Mouse (Mus musculus) T-helper 17 cell (primary cell): ENCODE results near the gene Sesn2.

ENCODE experiments used
- in situ Hi-C, 2 experiments: fragments of 300-600 bp; cut with MboI, MseI; formaldehyde crosslinking; loops; 1 replicate in 1 of 2; 2 replicates in 1 of 2; pipeline ENCODE4 v1.15.1; 2025; ENCODE audit warnings: high pct_unique_total_duplicates in 2 of 2

Sesn2 gene

DNA sequence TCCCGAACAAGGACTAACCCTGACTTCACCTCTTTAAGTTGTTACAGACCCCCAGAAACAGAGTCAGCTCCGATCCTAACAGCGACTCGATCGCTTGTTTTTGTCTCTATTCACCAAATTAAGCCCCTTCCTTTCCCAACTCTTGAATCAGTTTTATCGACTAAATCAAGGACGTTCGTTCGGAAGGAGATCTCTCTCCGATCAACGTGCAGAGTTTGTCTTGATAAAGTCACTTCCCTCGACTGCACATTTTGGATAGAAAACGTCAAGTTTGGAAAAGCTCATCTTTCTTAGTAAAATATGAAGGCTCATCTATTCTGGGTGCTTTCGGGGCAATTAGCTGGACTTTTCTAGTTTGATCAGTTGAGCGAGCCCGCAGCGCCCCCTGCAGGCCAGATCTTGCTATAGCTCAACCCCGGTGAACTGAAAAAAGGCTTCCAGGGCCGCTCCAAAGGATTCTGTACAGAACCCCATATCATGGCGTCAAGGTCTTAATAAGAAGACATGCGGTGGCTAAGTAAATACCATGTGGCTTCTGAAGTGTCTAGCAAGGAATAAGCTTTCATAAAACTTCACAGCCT lies 4.3 kb upstream of the Sesn2 start:
- in situ Hi-C loops = loop anchor here (5.0 to 25.0 kb wide), 4 partner anchors 52 to 1577 kb away; partner anchors contain the start of genes Matn1 (in 1 of the 2), Med18 (in 1 of the 2) and Phactr4 (in 1 of the 2)

DNA sequence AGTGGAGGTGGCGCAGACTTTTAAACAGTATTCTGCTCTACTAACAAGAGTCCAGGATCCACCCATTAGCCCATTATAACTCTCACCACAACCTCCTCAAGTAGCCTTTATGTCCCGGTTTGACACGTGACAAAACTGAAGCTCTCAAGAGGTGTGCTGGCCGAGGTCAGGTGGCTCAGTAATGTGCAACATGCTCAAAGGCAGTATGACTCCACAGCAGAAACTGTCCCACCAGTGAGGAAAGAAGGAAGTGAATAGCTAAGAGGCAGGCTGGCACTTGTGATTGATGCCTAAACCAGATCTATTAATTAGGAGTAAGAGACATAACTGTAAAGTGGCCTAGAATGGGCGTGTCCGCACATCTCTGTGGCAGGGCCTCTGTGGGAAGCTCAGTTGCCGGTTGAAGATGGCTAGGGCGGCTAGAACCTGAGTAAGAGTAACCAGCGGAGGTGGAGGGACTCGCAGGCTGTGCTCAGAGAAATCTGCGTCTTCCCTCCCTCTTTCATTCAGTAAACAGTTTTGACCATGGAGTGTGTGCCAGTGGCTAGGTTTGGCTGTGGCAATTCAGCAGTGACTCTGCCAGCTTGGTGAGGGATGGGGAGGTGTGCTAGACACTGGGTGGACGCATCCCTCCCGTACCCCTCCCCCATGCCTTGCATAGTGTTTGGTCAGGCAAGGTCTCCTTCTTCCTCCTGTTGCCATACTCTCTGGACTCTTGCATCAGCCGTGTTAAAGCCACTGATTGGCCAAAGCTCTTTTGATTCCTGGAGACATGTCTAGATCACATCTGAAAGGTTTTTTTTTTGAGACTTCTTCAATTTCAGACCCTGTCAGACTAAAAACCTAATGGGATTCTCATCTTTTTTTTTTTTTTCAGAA lies 3.3 kb upstream of the Sesn2 start:
- in situ Hi-C loops = loop anchor here (5.0 to 25.0 kb wide), 4 partner anchors 51 to 1576 kb away; partner anchors contain the start of genes Matn1 (in 1 of the 2), Med18 (in 1 of the 2) and Phactr4 (in 1 of the 2)

GRCm38 (mm10) chr4:132512080-132512479 lies 1.8 kb upstream of the Sesn2 start:
- in situ Hi-C loops = loop anchor here (5.0 to 25.0 kb wide), 4 partner anchors 50 to 1575 kb away; partner anchors contain the start of genes Matn1 (in 1 of the 2), Med18 (in 1 of the 2) and Phactr4 (in 1 of the 2)

GRCm38 (mm10) chr4:132509621-132510296 lies 542 bp downstream of the Sesn2 start:
- in situ Hi-C loops = loop anchor here (5.0 to 25.0 kb wide), 4 partner anchors 47 to 1572 kb away; partner anchors contain the start of genes Matn1 (in 1 of the 2), Med18 (in 1 of the 2) and Phactr4 (in 1 of the 2)

- in situ Hi-C loops = loop anchor here in 1 of 2 experiments (25.0 kb wide), 1 partner anchor 1570 kb away; the partner anchor contains the start of gene Matn1
These were observed 3.1 kb downstream of the Sesn2 start for GRCm38 (mm10) chr4:132507210-132507609.

DNA sequence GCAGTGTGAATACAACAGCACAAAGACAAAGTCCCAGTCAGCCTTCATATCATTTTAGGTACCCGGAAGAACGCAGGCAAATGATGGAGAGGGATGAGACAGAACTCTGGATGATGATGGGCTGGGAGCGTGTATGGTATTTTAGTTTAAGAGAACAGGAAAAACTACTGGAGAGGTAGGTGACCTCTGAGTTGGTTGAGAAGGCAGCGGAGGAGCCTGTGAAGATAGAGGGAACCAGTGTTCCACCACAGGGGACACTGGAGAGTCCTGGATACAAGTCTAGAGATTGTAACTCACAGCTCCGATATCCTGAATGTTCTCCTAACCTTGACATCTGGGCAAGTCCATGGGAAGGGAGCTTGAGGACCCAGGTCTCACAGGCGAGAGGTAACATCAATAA lies 4.1 kb downstream of the Sesn2 start:
- in situ Hi-C loops = loop anchor here in 1 of 2 experiments (25.0 kb wide), 1 partner anchor 1569 kb away; the partner anchor contains the start of gene Matn1

GRCm38 (mm10) chr4:132505800-132506199 lies 4.5 kb downstream of the Sesn2 start:
- in situ Hi-C loops = loop anchor here in 1 of 2 experiments (25.0 kb wide), 1 partner anchor 1568 kb away; the partner anchor contains the start of gene Matn1

DNA sequence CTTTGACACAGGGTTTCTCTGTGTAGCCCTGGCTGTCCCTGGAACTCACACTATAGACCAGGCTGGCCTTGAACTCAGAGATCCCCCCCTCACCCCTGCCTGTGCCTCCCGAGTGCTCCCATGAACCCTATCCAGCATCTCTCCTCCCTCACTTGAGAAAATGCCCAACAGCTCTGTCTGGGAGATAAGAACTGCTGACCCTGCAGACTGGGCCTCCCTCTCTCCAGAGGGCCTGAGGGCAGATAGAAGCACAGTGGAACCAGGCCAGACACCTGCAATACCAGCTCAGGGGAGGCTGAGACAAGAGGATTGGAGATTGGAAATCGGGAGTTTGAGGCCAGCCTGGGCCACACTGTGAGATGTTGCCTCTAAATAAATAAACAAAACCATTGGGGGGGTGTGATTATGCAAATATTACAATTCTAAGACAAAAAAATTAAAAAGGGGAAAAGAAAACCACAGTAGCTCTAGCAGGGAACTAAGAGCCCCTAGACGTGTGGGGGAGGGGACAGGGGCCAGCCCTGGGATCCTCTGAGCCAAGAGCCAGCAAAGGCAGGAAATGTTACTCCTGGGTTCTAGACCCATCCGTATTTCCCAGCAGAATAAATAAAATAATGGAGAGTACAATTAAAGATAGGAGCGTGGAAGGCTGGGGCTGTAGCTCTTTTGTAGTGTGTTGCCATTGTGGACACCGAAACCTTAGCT lies 5.1 kb downstream of the Sesn2 start:
- in situ Hi-C loops = loop anchor here in 1 of 2 experiments (25.0 kb wide), 1 partner anchor 1568 kb away; the partner anchor contains the start of gene Matn1

GRCm38 (mm10) chr4:132503344-132503743 lies 7.0 kb downstream of the Sesn2 start:
- in situ Hi-C loops = loop anchor here in 1 of 2 experiments (25.0 kb wide), 1 partner anchor 1566 kb away; the partner anchor contains the start of gene Matn1

DNA sequence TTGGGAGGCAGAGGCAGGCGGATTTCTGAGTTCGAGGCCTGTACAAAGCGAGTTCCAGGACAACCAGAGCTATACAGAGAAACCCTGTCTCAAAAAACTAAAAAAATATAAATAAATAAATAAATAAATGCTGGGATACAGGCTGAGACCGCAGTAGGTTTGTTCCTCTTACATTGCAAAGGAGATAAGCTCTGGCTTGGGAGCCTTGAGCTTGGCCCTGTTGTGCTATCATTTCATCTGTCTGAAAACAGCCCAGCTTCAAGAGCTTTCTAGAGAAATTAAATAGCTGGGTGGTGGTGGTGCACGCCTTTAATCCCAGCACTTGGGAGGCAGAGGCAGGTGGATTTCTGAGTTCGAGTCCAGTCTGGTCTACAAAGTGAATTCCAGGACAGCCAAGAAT lies 8.7 kb downstream of the Sesn2 start:
- in situ Hi-C loops = loop anchor here in 1 of 2 experiments (25.0 kb wide), 1 partner anchor 1564 kb away; the partner anchor contains the start of gene Matn1

DNA sequence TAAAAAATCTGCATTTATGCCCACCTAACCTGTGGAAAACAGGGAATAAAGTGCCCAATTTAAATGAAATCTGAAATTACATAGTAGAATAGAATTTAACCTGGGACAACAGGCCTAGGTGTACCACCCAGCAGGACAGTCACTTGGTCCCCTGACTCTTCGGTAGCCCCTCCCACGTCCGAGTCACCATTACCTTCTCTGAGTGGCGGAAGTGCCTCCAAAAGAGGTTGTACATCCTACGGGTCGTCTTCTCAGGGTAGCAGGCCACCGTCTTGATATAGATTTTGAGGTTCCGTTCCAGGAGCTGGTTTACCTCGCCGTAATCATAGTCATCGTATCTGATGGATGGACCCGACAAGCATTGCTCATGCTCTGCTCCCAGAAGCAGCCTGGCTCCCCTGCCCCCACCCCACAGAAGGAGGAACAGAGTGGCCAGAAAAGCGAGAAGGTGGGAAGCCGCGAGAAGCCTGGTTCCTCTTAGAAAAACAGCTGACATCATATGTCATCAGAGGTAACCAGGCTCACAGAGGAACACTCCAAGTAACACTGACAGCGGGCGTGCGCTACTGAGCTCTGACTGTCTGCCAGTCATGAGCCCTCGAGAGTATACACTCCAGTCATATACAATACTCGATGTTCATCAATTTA lies 15.9 kb downstream of the Sesn2 start:
- in situ Hi-C loops = no loop called here

DNA sequence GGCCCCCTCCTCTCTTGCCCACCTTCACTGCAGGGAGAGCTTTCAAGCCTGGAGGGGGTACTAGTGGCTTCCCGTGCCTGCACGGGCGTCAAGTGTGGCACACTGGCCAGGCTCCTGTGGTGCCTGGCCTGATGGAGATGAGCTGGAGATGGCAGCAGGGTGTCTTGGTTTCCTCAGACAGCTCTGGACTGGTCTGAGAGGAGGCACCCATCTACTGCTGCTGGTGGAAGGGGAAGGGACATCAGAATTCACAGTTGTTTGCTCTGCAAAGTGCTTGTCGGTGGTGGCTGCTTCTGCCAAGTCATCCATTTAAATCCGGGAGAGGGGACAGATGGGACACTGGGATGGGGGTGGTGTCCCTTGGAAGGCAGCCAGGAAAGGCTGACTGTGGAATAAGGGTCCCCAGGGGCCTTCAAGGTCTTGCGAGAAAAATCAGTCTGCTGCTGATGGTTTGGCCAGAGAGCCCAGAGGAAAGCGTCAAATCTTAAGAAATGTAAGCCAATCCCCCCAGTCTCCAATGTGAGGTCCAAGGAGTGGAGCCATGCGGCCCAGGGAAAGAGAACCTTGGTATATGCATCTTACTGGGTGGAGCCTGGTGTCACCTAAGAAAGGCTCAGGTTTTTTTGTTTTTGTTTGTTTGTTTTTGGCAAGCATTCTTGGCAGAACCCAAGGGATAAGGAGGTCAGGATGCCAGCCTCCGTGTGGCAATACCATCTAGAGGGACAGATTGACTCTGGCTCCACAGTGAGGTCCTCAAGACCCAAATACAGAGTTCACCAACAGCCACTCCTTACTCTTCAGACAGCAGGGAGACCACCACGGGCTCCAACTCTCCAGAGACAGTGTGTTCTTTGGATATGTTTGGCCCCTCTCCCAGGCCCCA lies 17.9 kb downstream of the Sesn2 start:
- in situ Hi-C loops = no loop called here

GRCm38 (mm10) chr4:132491748-132492147 lies 18.6 kb downstream of the Sesn2 start:
- in situ Hi-C loops = no loop called here

DNA sequence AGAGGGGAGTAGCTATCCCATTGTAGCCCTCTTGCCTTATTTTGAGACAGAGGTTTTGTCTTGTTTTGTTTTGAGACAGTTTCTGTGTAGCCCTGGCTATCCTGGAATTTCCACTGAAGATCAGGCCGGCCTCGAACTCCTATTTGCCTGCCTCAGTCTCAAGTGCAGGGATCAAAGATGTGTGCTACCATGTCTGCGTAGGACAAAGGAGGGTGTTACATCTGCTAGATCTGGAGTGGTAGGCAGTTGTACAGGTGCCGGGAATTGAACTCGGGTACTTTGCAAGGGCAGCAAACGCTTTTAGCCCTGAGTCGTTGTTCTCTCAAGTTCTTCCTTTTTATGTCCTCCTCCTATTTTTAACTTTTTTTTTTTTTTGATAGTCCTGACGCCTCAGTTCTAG lies 19.2 kb downstream of the Sesn2 start:
- in situ Hi-C loops = no loop called here

DNA sequence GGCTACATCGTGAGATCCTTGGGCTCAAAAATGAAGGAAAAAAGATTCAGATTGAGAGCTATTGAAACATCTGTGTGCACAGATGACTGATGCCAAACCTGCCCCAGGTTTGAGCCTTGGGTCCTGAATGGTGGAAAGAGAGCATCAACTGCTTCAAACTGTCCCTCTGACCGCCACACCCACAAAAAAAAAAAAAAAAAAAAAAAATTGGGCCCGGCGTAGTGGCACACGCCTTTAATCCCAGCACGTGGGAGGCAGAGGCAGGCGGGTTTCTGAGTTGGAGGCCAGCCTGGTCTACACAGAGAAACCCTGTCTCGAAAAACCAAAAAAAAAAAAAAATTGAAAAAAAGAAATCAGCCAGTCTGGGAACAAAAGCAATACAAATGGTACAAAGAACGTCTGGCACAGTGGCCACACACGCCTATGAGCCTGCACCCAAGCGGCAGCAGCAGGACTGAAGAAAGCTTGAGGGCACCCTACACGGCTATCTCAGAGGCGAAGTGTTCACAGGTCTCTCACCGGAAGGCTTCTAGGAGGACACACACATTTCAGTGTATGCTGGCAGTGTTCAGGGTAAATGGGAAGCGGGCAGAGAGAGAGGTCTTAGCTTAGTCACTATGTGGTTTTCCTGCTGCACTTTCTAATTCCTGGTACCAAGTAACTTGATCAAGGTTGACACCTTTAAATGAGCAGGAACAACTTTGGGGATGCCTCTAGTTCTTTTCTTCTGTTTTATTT lies 19.9 kb downstream of the Sesn2 start:
- in situ Hi-C loops = no loop called here

DNA sequence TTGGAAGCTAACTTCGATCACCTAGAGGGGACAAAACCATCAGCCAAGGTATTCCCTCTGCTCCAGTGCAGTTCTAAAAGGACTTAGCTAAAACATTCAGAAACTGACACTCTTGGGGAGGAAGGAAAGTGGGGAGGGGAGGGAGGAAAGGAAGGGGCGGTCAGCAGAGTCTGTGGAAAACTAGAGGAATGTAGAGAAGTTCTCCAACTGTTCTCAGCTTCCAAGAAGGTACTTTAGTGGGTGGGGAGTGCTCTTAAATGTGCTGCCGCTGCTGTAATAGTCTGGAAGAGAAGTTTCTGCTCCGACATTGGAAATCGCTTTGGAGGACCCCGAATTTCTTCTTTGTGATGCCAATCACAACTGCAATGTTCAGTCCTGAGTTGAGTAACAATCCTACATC lies 21.3 kb downstream of the Sesn2 start:
- in situ Hi-C loops = no loop called here

DNA sequence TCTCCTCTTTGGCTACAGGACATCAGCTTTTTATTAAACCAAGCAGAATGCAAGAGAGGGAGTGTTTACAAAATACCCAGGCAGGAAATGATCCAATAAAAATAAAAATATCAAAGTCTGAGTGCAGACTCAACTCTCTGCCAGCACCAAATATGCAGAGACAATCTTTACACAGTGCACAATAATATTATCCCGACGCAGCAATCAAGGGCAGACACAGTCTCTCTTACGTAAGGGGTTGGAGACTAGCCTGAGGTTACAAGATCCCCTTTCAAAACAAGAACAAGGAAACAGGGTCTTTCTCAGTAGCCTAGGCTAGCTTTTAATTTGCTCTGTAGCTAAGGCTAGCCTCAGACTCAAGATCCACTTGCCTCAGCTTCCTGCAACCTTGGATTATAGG lies 21.8 kb downstream of the Sesn2 start:
- in situ Hi-C loops = no loop called here

- in situ Hi-C loops = no loop called here
These were observed 25.5 kb downstream of the Sesn2 start for GRCm38 (mm10) chr4:132484820-132485219.
